Mouse (Mus musculus) intestine, embryonic 16.5 days (tissue): Measurements from ENCODE around the gene Mov10l1. TPM values are rescaled to one million over a fixed set of nuclear protein-coding genes. Genes with fewer than 3 reads are reported as not detected.
A peak's percentile ranks its signal among the peaks of the same experiment; 100 is the strongest.

ENCODE experiments used
- ATAC-seq: fragments of 200-750 bp; cut with Nextera tagmentation; 2 replicates; pipeline ENCODE4 v1.8.0; 2017; ENCODE audit warnings: moderate TSS enrichment, moderate library complexity
- H3K27ac ChIP-seq: fragments of 300-500 bp; sonication (generic); 2 replicates; pipeline ENCODE4 v1.5.1; 2014; ENCODE audit warnings: mild to moderate bottlenecking, low read length
- H3K27me3 ChIP-seq: fragments of 300-500 bp; sonication (generic); replicated peaks from 2 replicates; pipeline ENCODE4 v1.6.1; 2014; ENCODE audit warnings: low read length, control low read depth, mixed read lengths; ENCODE audit not compliant: control insufficient read depth, insufficient read depth
- H3K36me3 ChIP-seq: fragments of 300-500 bp; sonication (generic); 2 replicates; pipeline ENCODE4 v1.6.1; 2014; ENCODE audit warnings: low read length, control low read depth; ENCODE audit not compliant: control insufficient read depth, insufficient read depth
- H3K4me1 ChIP-seq: fragments of 300-500 bp; sonication (generic); 2 replicates; pipeline ENCODE4 v1.6.1; 2014; ENCODE audit warnings: low read length, control low read depth, mixed read lengths; ENCODE audit not compliant: control insufficient read depth, insufficient read depth
- H3K4me2 ChIP-seq: fragments of 300-500 bp; sonication (generic); 2 replicates; pipeline ENCODE4 v1.6.1; 2014; ENCODE audit warnings: low read depth, low read length, control low read depth
- H3K4me3 ChIP-seq: fragments of 300-500 bp; sonication (generic); 2 replicates; pipeline ENCODE4 v1.5.1; 2014; ENCODE audit warnings: mild to moderate bottlenecking, low read length
- H3K9ac ChIP-seq: fragments of 300-500 bp; sonication (generic); 2 replicates; pipeline ENCODE4 v1.6.1; 2014; ENCODE audit warnings: low read depth, low read length
- H3K9me3 ChIP-seq: fragments of 300-500 bp; sonication (generic); 2 replicates; pipeline ENCODE4 v1.6.1; 2016; ENCODE audit warnings: low read length, control low read depth; ENCODE audit not compliant: control insufficient read depth
- WGBS: fragments of 180-500 bp; shearing (Covaris S2); extraction: QIAGEN DNeasy Blood & Tissue Kit; methylation state at CpG from one replicate; pipeline ENCODE4 v1.1.7; 2014; 5-methylcytosine and 5-hydroxymethylcytosine counted together
- polyA plus RNA-seq: library from polyadenylated mRNA; unstranded; fragments of >200 nt; fragmentation: Nextera tagmentation; extraction: Ambion mirVana; gene quantifications from 2 replicates; pipeline ENCODE4 v1.2.1, GENCODE M21; 2015

Gene Mov10l1
- polyA plus RNA-seq, 1 experiment from 2014 or later, result not detected

GRCm38 (mm10) chr15:89076156-89076731 is 93.5 kb downstream of the Mov10l1 start:
- Histone ChIP-seq H3K9ac (peak overlapping the region; percentile 94), H3K27ac (peak overlapping the region; percentile 74), H3K4me1 (peaks cover 32% of the 10 kb centered on the region), H3K4me3 (peak overlapping the region; percentile 88), H3K4me2 (peak overlapping the region; percentile 76), H3K9me3 (no peaks in the 10 kb centered on the region), H3K36me3 (no peaks in the 10 kb centered on the region), H3K27me3 (no peaks in the 10 kb centered on the region)
- WGBS, result 0% methylated on average over 28 of the region's 39 CpGs
- ATAC-seq, result peak; percentile 24

GRCm38 (mm10) chr15:89078208-89078836 is 95.6 kb downstream of the Mov10l1 start:
- H3K9ac ChIP-seq, result peak overlapping the region; percentile 94; the same call in 1 of the 2 replicates
- ATAC-seq, result 0 out of 2 replicates have a peak, but pooled peaks have one; percentile 21
- H3K4me2 ChIP-seq, result peak overlapping the region; percentile 76
- peak overlapping the region; percentile 42 for H3K27ac ChIP-seq
- 46% methylated on average over 9 of the region's 9 CpGs for WGBS
- H3K27me3 ChIP-seq, result no peaks in the 10 kb centered on the region
- peaks cover 32% of the 10 kb centered on the region for H3K4me1 ChIP-seq
- H3K4me3 ChIP-seq, result peak overlapping the region; percentile 23
- H3K9me3 ChIP-seq, result no peaks in the 10 kb centered on the region
- H3K36me3 ChIP-seq, result peaks cover 8% of the 10 kb centered on the region; the same call in 1 of the 2 replicates

DNA sequence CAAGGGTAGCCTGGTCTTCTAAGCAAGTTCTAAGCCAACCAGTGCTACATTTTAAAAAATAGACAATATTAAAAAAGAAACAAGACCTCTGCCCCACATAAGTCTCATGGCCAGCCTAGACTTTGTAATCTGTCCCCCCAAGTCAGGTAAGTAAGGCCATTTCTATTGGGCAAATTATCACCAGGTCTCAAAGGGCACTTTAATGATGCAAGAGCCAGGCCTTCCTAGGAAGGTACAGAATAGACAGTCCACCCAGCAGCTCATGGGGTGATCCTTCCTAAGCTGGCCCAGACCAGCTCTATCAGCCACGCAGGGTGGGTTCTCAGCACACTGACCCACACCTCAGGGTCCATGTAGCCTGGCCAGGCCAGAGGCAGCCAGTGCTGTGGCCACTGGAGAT is 101.2 kb downstream of the Mov10l1 start:
- 0 out of 2 replicates have a peak overlapping the region, but pooled peaks have one; percentile 24 for H3K9ac ChIP-seq
- peak overlapping the region; percentile 28 for H3K27ac ChIP-seq
- no peaks in the 10 kb centered on the region for H3K9me3 ChIP-seq
- no peak overlapping the region for H3K4me3 ChIP-seq
- no peak overlapping the region for H3K4me2 ChIP-seq
- ATAC-seq, result no peak
- 0 out of 2 replicates have a peak, but pooled peaks cover 8% of the 10 kb centered on the region for H3K4me1 ChIP-seq
- H3K36me3 ChIP-seq, result peaks cover 32% of the 10 kb centered on the region
- WGBS, result 100% methylated on average over 1 of the region's 1 CpGs
- H3K27me3 ChIP-seq, result no peaks in the 10 kb centered on the region

- ATAC-seq, result no peak
- Histone ChIP-seq H3K4me1 (peaks cover 10% of the 10 kb centered on the region), H3K4me3 (no peak overlapping the region), H3K4me2 (no peak overlapping the region), H3K9me3 (no peaks in the 10 kb centered on the region), H3K9ac (no peak overlapping the region), H3K27ac (no peak overlapping the region), H3K36me3 (peaks cover 32% of the 10 kb centered on the region), H3K27me3 (no peaks in the 10 kb centered on the region)
- 89% methylated on average over 2 of the region's 2 CpGs for WGBS
Measured at GRCm38 (mm10) chr15:89084826-89085225, 102.1 kb downstream of the Mov10l1 start.

GRCm38 (mm10) chr15:89088607-89089247 is 106.0 kb downstream of the Mov10l1 start, which contains the start of gene Selenoo:
Selenoo (plus strand) TSS chr15:89089084.
- peaks cover 20% of the 10 kb centered on the region for H3K4me1 ChIP-seq
- peak within 1 kb of the TSS; percentile 67 for H3K4me2 ChIP-seq
- 1% methylated on average over 38 of the region's 38 CpGs for WGBS
- peak; percentile 96 for ATAC-seq
- peaks cover 21% of the 10 kb centered on the region for H3K36me3 ChIP-seq
- peak within 1 kb of the TSS; percentile 97 for H3K4me3 ChIP-seq
- H3K9ac ChIP-seq, result peak within 1 kb of the TSS; percentile 94
- peak within 1 kb of the TSS; percentile 87 for H3K27ac ChIP-seq
- H3K27me3 ChIP-seq, result no peaks in the 10 kb centered on the region
- no peaks in the 10 kb centered on the region for H3K9me3 ChIP-seq

GRCm38 (mm10) chr15:89089248-89090051 is 106.7 kb downstream of the Mov10l1 start:
- H3K4me3 ChIP-seq, result peak overlapping the region; percentile 97
- peaks cover 20% of the 10 kb centered on the region for H3K4me1 ChIP-seq
- H3K9ac ChIP-seq, result peak overlapping the region; percentile 94
- 2% methylated on average over 68 of the region's 68 CpGs for WGBS
- H3K9me3 ChIP-seq, result no peaks in the 10 kb centered on the region
- H3K27ac ChIP-seq, result peak overlapping the region; percentile 87
- H3K4me2 ChIP-seq, result peak overlapping the region; percentile 67
- peaks cover 19% of the 10 kb centered on the region for H3K36me3 ChIP-seq
- peak; percentile 71 for ATAC-seq
- no peaks in the 10 kb centered on the region for H3K27me3 ChIP-seq

GRCm38 (mm10) chr15:89090662-89091061 is 108.0 kb downstream of the Mov10l1 start:
- peaks cover 20% of the 10 kb centered on the region for H3K4me1 ChIP-seq

GRCm38 (mm10) chr15:89092181-89092580 is 109.5 kb downstream of the Mov10l1 start:
- H3K36me3 ChIP-seq, result peaks cover 18% of the 10 kb centered on the region

More at GRCm38 (mm10) chr15:89090662-89091061, 108.0 kb downstream of the Mov10l1 start:
- no peak overlapping the region for H3K27ac ChIP-seq
- no peak overlapping the region for H3K4me3 ChIP-seq
- no peak overlapping the region for H3K9ac ChIP-seq
- no peak for ATAC-seq
- H3K9me3 ChIP-seq, result no peaks in the 10 kb centered on the region
- H3K4me2 ChIP-seq, result no peak overlapping the region
- H3K36me3 ChIP-seq, result peaks cover 20% of the 10 kb centered on the region
- WGBS, result 78% methylated on average over 4 of the region's 4 CpGs
- H3K27me3 ChIP-seq, result no peaks in the 10 kb centered on the region

GRCm38 (mm10) chr15:89097450-89097849 is 114.7 kb downstream of the Mov10l1 start:
- no peaks in the 10 kb centered on the region for H3K4me1 ChIP-seq
- no peak overlapping the region for H3K4me3 ChIP-seq
- 91% methylated on average over 5 of the region's 5 CpGs for WGBS
- H3K27ac ChIP-seq, result no peak overlapping the region
- no peaks in the 10 kb centered on the region for H3K27me3 ChIP-seq
- H3K36me3 ChIP-seq, result peaks cover 43% of the 10 kb centered on the region
- H3K9me3 ChIP-seq, result no peaks in the 10 kb centered on the region
- H3K9ac ChIP-seq, result no peak overlapping the region
- H3K4me2 ChIP-seq, result no peak overlapping the region
- ATAC-seq, result no peak

More at GRCm38 (mm10) chr15:89092181-89092580, 109.5 kb downstream of the Mov10l1 start:
- no peak overlapping the region for H3K27ac ChIP-seq
- no peak overlapping the region for H3K4me3 ChIP-seq
- no peak for ATAC-seq
- H3K9me3 ChIP-seq, result no peaks in the 10 kb centered on the region
- WGBS, result 81% methylated on average over 5 of the region's 5 CpGs
- H3K9ac ChIP-seq, result no peak overlapping the region
- peaks cover 20% of the 10 kb centered on the region for H3K4me1 ChIP-seq
- no peaks in the 10 kb centered on the region for H3K27me3 ChIP-seq
- no peak overlapping the region for H3K4me2 ChIP-seq
